Mouse (Mus musculus): ENCODE measurements around the gene Rps6kc1.

GRCm38 (mm10) chr1:190823745-190824144, 87.8 kb downstream of the Rps6kc1 start:
- TF ChIP-seq POLR2A (IDR thresholded peaks at IDR 0.05; ENCODE audit: borderline replicate concordance, control insufficient read depth, low read depth, low read length) = no peak
- TF ChIP-seq CTCF (IDR thresholded peaks at IDR 0.05; ENCODE audit: control insufficient read depth, insufficient read depth, low read length) = no peak
